Mouse (Mus musculus): ENCODE results near the gene Rrh.
"Not testable (repeated sequence)": the region's sequence is repeated elsewhere in the genome, so short reads cannot be mapped to it uniquely, and the experiment has no call there.

The Rrh gene

GRCm38 (mm10) chr3:129781435-129781834 is 41.0 kb downstream of the Rrh start:
- DNase-seq = no peak

GRCm38 (mm10) chr3:129771210-129771609 is 51.2 kb downstream of the Rrh start:
- DNase-seq = no peak

GRCm38 (mm10) chr3:129766971-129767794 is 55.2 kb downstream of the Rrh start:
- DNase-seq = no peak

- DNase-seq = no peak
Measured at GRCm38 (mm10) chr3:129766106-129766505, 56.3 kb downstream of the Rrh start.

GRCm38 (mm10) chr3:129757599-129757998 is 64.8 kb downstream of the Rrh start:
- not testable (repeated sequence) for DNase-seq

GRCm38 (mm10) chr3:129754650-129755604 is 67.5 kb downstream of the Rrh start, which contains the start of gene Egf:
Gene Egf (minus strand): TSS chr3:129755316.
- no peak for DNase-seq

All from thymus, postnatal 14 days (tissue).